Mouse (Mus musculus) brain, embryonic 14.5 days (tissue): ENCODE results near the gene Zfp747.

Experiments
- CTCF ChIP-seq: fragments of 200-500 bp; IDR thresholded peaks from 2 replicates; pipeline ENCODE4 v1.5.1; 2012; ENCODE audit warnings: inconsistent platforms, mild to moderate bottlenecking, moderate library complexity, borderline replicate concordance; ENCODE audit not compliant: insufficient read depth, insufficient read length; ENCODE audit errors: extremely low read depth
- POLR2A ChIP-seq: fragments of 200-500 bp; IDR thresholded peaks from 2 replicates; pipeline ENCODE4 v1.6.1; 2012; ENCODE audit warnings: mild to moderate bottlenecking, inconsistent platforms, borderline replicate concordance; ENCODE audit not compliant: poor library complexity, insufficient read depth, insufficient read length, severe bottlenecking; ENCODE audit errors: extremely low read depth

DNA sequence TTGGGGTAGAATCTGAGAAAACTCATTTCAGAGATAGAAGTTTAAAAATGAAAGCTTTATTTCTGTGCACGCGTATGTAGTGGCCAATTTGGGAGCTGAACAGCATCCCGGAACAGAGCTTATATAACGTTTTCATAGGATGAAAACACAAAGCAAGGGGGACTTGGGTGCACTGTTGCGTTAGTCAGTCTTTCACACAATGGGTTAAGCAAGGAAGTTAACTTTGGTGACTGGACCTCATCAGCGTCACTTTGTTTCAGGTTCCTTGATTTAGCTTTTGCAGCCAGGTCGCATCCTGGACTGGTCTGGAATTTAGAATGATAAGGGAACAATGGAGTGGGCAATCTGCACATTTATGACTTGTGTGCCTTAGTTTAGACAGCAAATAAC, 18.1 kb upstream of the Zfp747 start:
- TF ChIP-seq POLR2A, result no peak
- TF ChIP-seq CTCF, result no peak
